ENCODE assay signal across 37 mouse cellular contexts in genomic region chr14:123582433-123582832, GRCm38 (mm10). TPM values are rescaled to one million over a fixed set of nuclear protein-coding genes. Genes with fewer than 3 reads are reported as not detected.
"Had no signal": no experiment of that assay in that cellular context is flagged by ENCODE, and none has a peak within 500 bp of the region (broad histone marks: within the 10 kb centered on the region; RNA-seq: fewer than 3 reads in every experiment).

No protein-coding gene starts in this region.

- DNase-seq: left cerebral cortex, postnatal 4 days; liver; liver, embryonic 13.5 days; liver, postnatal 0 days; lung, adult 18-20 months; lung, adult 2 months; lung, embryonic 14.5 days; lung, postnatal 10 days; lung, postnatal 14 days; lung, postnatal 36 days; lung, postnatal 4 days; midbrain, embryonic 14.5 days had no signal

- H3K4me1 ChIP-seq: limb, embryonic 10.5 days; limb, embryonic 12.5 days; limb, embryonic 13.5 days; limb, embryonic 15.5 days; liver, embryonic 12.5 days; liver, embryonic 13.5 days; liver, embryonic 15.5 days; lung, embryonic 15.5 days; megakaryocyte, embryonic 14.5 days; midbrain, embryonic 13.5 days; midbrain, embryonic 15.5 days; neural tube, embryonic 12.5 days had no signal

- H3K4me2 ChIP-seq: limb, embryonic 12.5 days; limb, embryonic 13.5 days; limb, embryonic 15.5 days; liver, embryonic 11.5 days; liver, embryonic 12.5 days; liver, embryonic 13.5 days; liver, embryonic 15.5 days; lung, embryonic 14.5 days; lung, embryonic 15.5 days; midbrain, embryonic 11.5 days; midbrain, embryonic 12.5 days; midbrain, embryonic 13.5 days; midbrain, embryonic 15.5 days; neural tube, embryonic 12.5 days had no signal

- H3K9ac ChIP-seq: limb, embryonic 12.5 days; limb, embryonic 13.5 days; limb, embryonic 15.5 days; liver, embryonic 12.5 days; liver, embryonic 13.5 days; liver, embryonic 14.5 days; liver, embryonic 15.5 days; liver, postnatal 0 days; lung, embryonic 14.5 days; lung, embryonic 15.5 days; midbrain, embryonic 12.5 days; midbrain, embryonic 13.5 days; midbrain, embryonic 15.5 days; neural tube, embryonic 12.5 days had no signal

- H3K9me3 ChIP-seq: limb, embryonic 10.5 days; limb, embryonic 12.5 days; limb, embryonic 13.5 days; limb, embryonic 15.5 days; liver, embryonic 12.5 days; liver, embryonic 13.5 days; liver, embryonic 15.5 days; lung, embryonic 15.5 days; megakaryocyte, embryonic 14.5 days; midbrain, embryonic 10.5 days; midbrain, embryonic 12.5 days; midbrain, embryonic 13.5 days; midbrain, embryonic 15.5 days; neural tube, embryonic 12.5 days had no signal

- H3K4me3 ChIP-seq: limb, embryonic 10.5 days; limb, embryonic 12.5 days; limb, embryonic 13.5 days; limb, embryonic 15.5 days; liver, embryonic 12.5 days; liver, embryonic 13.5 days; liver, embryonic 15.5 days; lung, embryonic 15.5 days; megakaryocyte, embryonic 14.5 days; midbrain, embryonic 10.5 days; midbrain, embryonic 12.5 days; midbrain, embryonic 13.5 days; midbrain, embryonic 15.5 days; myocyte; neural tube, embryonic 12.5 days had no signal

- H3K36me3 ChIP-seq: limb, embryonic 10.5 days; limb, embryonic 12.5 days; limb, embryonic 13.5 days; limb, embryonic 15.5 days; liver, embryonic 12.5 days; liver, embryonic 13.5 days; liver, embryonic 15.5 days; lung, embryonic 15.5 days; midbrain, embryonic 10.5 days; midbrain, embryonic 12.5 days; midbrain, embryonic 13.5 days; midbrain, embryonic 15.5 days; neural tube, embryonic 12.5 days had no signal

- H3K27me3 ChIP-seq: limb, embryonic 12.5 days; limb, embryonic 13.5 days; limb, embryonic 15.5 days; liver, embryonic 12.5 days; liver, embryonic 13.5 days; liver, embryonic 15.5 days; lung, embryonic 15.5 days; megakaryocyte, embryonic 14.5 days; midbrain, embryonic 12.5 days; midbrain, embryonic 13.5 days; midbrain, embryonic 15.5 days; neural tube, embryonic 12.5 days had no signal

- H3K27ac ChIP-seq: limb, embryonic 10.5 days; limb, embryonic 12.5 days; limb, embryonic 13.5 days; limb, embryonic 15.5 days; liver, embryonic 12.5 days; liver, embryonic 13.5 days; liver, embryonic 14.5 days; liver, embryonic 15.5 days; lung, embryonic 15.5 days; macrophage; midbrain, embryonic 10.5 days; midbrain, embryonic 12.5 days; midbrain, embryonic 13.5 days; midbrain, embryonic 15.5 days; neural tube, embryonic 12.5 days had no signal

- ATAC-seq: liver, embryonic 12.5 days; liver, postnatal 0 days; lung, postnatal 0 days; midbrain, embryonic 13.5 days; midbrain, embryonic 15.5 days; midbrain, embryonic 16.5 days had no signal

RNA-seq across cellular contexts. Expression of gene Nalcn, which starts 44.5 kb away (rescaled TPM):
- total RNA-seq: megakaryocyte progenitor cell, adult 5-6 weeks; megakaryocyte, adult 5-6 weeks; megakaryocyte-erythroid progenitor cell, adult 5-6 weeks; monocyte, adult 5-6 weeks had no signal
- polyA plus RNA-seq: liver, adult 2 months; liver, embryonic 12.5 days; liver, embryonic 14.5 days; liver, embryonic 15.5 days; liver, postnatal 0 days; lung, postnatal 0 days; macrophage had no signal
